Mouse (Mus musculus) small intestine, adult 2 months (tissue): Measurements from ENCODE around the gene Ccser1. TPM values are rescaled to one million over a fixed set of nuclear protein-coding genes. Genes with fewer than 3 reads are reported as not detected.

Source experiments
- H3K27ac ChIP-seq: fragments of 200-500 bp; 2 replicates; pipeline ENCODE4 v1.5.1; 2012; ENCODE audit warnings: low read depth, low read length, control low read depth, inconsistent platforms; ENCODE audit not compliant: insufficient read depth
- H3K27me3 ChIP-seq: fragments of 200-500 bp; 2 replicates; pipeline ENCODE4 v1.6.1; 2012; ENCODE audit warnings: mild to moderate bottlenecking, moderate library complexity, low read length, inconsistent platforms; ENCODE audit not compliant: control insufficient read depth, insufficient read depth
- H3K36me3 ChIP-seq: fragments of 200-500 bp; 2 replicates; pipeline ENCODE4 v1.6.1; 2012; ENCODE audit warnings: mild to moderate bottlenecking, low read length, control low read depth, inconsistent platforms; ENCODE audit not compliant: control insufficient read depth, insufficient read depth
- H3K4me1 ChIP-seq: fragments of 200-500 bp; 2 replicates; pipeline ENCODE4 v1.6.1; 2012; ENCODE audit warnings: low read length, inconsistent platforms, mixed read lengths; ENCODE audit not compliant: control insufficient read depth, insufficient read depth, insufficient read length
- H3K4me3 ChIP-seq: fragments of 200-500 bp; 2 replicates; pipeline ENCODE4 v1.5.1; 2012; ENCODE audit warnings: low read depth, mild to moderate bottlenecking, control low read depth, inconsistent platforms, low read length, moderate library complexity
- CTCF ChIP-seq: fragments of 200-500 bp; IDR thresholded peaks from 2 replicates; pipeline ENCODE4 v1.5.1; 2012; ENCODE audit warnings: low read depth, mild to moderate bottlenecking, control low read depth, inconsistent platforms, low read length, moderate library complexity, mixed read lengths; ENCODE audit not compliant: insufficient replicate concordance, insufficient read length; ENCODE audit errors: extremely low read depth
- POLR2A ChIP-seq: fragments of 200-500 bp; IDR thresholded peaks from 2 replicates; pipeline ENCODE4 v1.6.1; 2012; ENCODE audit warnings: low read depth, mild to moderate bottlenecking, control low read depth, inconsistent platforms, low read length, moderate library complexity
- WGBS: fragments of 180-500 bp; shearing (Covaris S2); methylation state at CpG from one replicate; pipeline ENCODE4 v1.1.7; 2018; 5-methylcytosine and 5-hydroxymethylcytosine counted together
- polyA plus RNA-seq: library from polyadenylated mRNA; depleted of rRNA; stranded (reverse); fragments of >200 nt; gene quantifications from 2 replicates; pipeline ENCODE4 v1.2.3, GENCODE M21; 2012

Gene Ccser1
- polyA plus RNA-seq, 1 experiment: 2.4 TPM

- no peak overlapping the region for H3K4me3 ChIP-seq
- peaks cover 3% of the 10 kb centered on the region; the same call in 1 of the 2 replicates for H3K4me1 ChIP-seq
- 89% methylated on average over 3 of the region's 3 CpGs for WGBS
- no peak overlapping the region for H3K27ac ChIP-seq
- H3K27me3 ChIP-seq: no peaks in the 10 kb centered on the region
- no peaks in the 10 kb centered on the region for H3K36me3 ChIP-seq
- TF ChIP-seq CTCF: no peak
- TF ChIP-seq POLR2A: no peak
Measured at GRCm38 (mm10) chr6:61522108-61522507, 342.0 kb downstream of the Ccser1 start.

GRCm38 (mm10) chr6:61523748-61524493, 343.8 kb downstream of the Ccser1 start:
- WGBS: 15% methylated on average over 14 of the region's 14 CpGs
- TF ChIP-seq POLR2A (no peak), CTCF (no peak)
- no peak overlapping the region for H3K27ac ChIP-seq

GRCm38 (mm10) chr6:61540732-61541131, 360.6 kb downstream of the Ccser1 start:
- no peaks in the 10 kb centered on the region for H3K27me3 ChIP-seq
- no peak overlapping the region for H3K27ac ChIP-seq

More at GRCm38 (mm10) chr6:61523748-61524493, 343.8 kb downstream of the Ccser1 start:
- Histone ChIP-seq H3K4me1 (peaks cover 3% of the 10 kb centered on the region; the same call in 1 of the 2 replicates), H3K36me3 (no peaks in the 10 kb centered on the region), H3K4me3 (no peak overlapping the region), H3K27me3 (no peaks in the 10 kb centered on the region)

GRCm38 (mm10) chr6:61543459-61544044, 363.4 kb downstream of the Ccser1 start:
- 85% methylated on average over 7 of the region's 7 CpGs for WGBS
- TF ChIP-seq POLR2A (no peak), CTCF (no peak)
- Histone ChIP-seq H3K36me3 (no peaks in the 10 kb centered on the region), H3K27me3 (no peaks in the 10 kb centered on the region), H3K4me1 (no peaks in the 10 kb centered on the region), H3K4me3 (no peak overlapping the region), H3K27ac (no peak overlapping the region)

More at GRCm38 (mm10) chr6:61540732-61541131, 360.6 kb downstream of the Ccser1 start:
- no peaks in the 10 kb centered on the region for H3K36me3 ChIP-seq
- H3K4me1 ChIP-seq: no peaks in the 10 kb centered on the region
- TF ChIP-seq POLR2A (no peak), CTCF (no peak)
- H3K4me3 ChIP-seq: no peak overlapping the region

- no peaks in the 10 kb centered on the region for H3K36me3 ChIP-seq
- no peaks in the 10 kb centered on the region for H3K27me3 ChIP-seq
- no peaks in the 10 kb centered on the region for H3K4me1 ChIP-seq
- H3K4me3 ChIP-seq: no peak overlapping the region
- TF ChIP-seq POLR2A: no peak
- no peak for TF ChIP-seq CTCF
- 68% methylated on average over 2 of the region's 2 CpGs for WGBS
- H3K27ac ChIP-seq: no peak overlapping the region
Measured at GRCm38 (mm10) chr6:61567551-61567950, 387.4 kb downstream of the Ccser1 start.

- H3K36me3 ChIP-seq: no peaks in the 10 kb centered on the region
- 92% methylated on average over 8 of the region's 8 CpGs for WGBS
- H3K4me1 ChIP-seq: no peaks in the 10 kb centered on the region
- H3K27me3 ChIP-seq: no peaks in the 10 kb centered on the region
- TF ChIP-seq CTCF (no peak), POLR2A (no peak)
- no peak overlapping the region for H3K27ac ChIP-seq
- no peak overlapping the region for H3K4me3 ChIP-seq
Measured at GRCm38 (mm10) chr6:61567967-61568366, 387.8 kb downstream of the Ccser1 start.

GRCm38 (mm10) chr6:61581696-61582095, 401.6 kb downstream of the Ccser1 start:
- TF ChIP-seq POLR2A (no peak), CTCF (no peak)
- no peaks in the 10 kb centered on the region for H3K27me3 ChIP-seq
- H3K4me1 ChIP-seq: no peaks in the 10 kb centered on the region
- no peaks in the 10 kb centered on the region for H3K36me3 ChIP-seq
- no peak overlapping the region for H3K4me3 ChIP-seq
- no peak overlapping the region for H3K27ac ChIP-seq
